Mouse (Mus musculus): ENCODE results near the gene Hykk.

Gene Hykk

GRCm38 (mm10) chr9:54981291-54982191 lies 64.5 kb downstream of the Hykk start:
- peak; percentile 2 for DNase-seq (ENCODE audit: low spot score)

GRCm38 (mm10) chr9:54982401-54982800 lies 65.3 kb downstream of the Hykk start:
- no peak for DNase-seq (ENCODE audit: low spot score)

GRCm38 (mm10) chr9:54990362-54990761 lies 73.3 kb downstream of the Hykk start:
- DNase-seq (ENCODE audit: low spot score): no peak

- DNase-seq (ENCODE audit: low spot score): no peak
Observed at GRCm38 (mm10) chr9:54994381-54994780, 77.3 kb downstream of the Hykk start.

- no peak for DNase-seq (ENCODE audit: low spot score)
Observed at GRCm38 (mm10) chr9:54995645-54996044, 78.6 kb downstream of the Hykk start.
